Mouse (Mus musculus) lung, embryonic 15.5 days (tissue): ENCODE measurements around the gene Galt. TPM values are rescaled to one million over a fixed set of nuclear protein-coding genes. Genes with fewer than 3 reads are reported as not detected.

Experiments
- ATAC-seq: fragments of 200-750 bp; cut with Nextera tagmentation; 2 replicates; pipeline ENCODE4 v1.8.0; 2017; ENCODE audit warnings: moderate number of reproducible peaks, borderline replicate concordance; ENCODE audit not compliant: low FRiP score, low TSS enrichment; ENCODE audit errors: extremely low read depth
- H3K27ac ChIP-seq: fragments of 300-500 bp; sonication (generic); 2 replicates; pipeline ENCODE4 v1.5.1; 2015; ENCODE audit warnings: moderate library complexity, mild to moderate bottlenecking, inconsistent platforms
- H3K27me3 ChIP-seq: fragments of 300-500 bp; sonication (generic); 2 replicates; pipeline ENCODE4 v1.6.1; 2015; ENCODE audit warnings: inconsistent platforms
- H3K36me3 ChIP-seq: fragments of 300-500 bp; sonication (generic); 2 replicates; pipeline ENCODE4 v1.6.1; 2015; ENCODE audit warnings: inconsistent platforms
- H3K4me1 ChIP-seq: fragments of 300-500 bp; sonication (generic); 2 replicates; pipeline ENCODE4 v1.6.1; 2015; ENCODE audit warnings: inconsistent platforms
- H3K4me2 ChIP-seq: fragments of 300-500 bp; sonication (generic); 2 replicates; pipeline ENCODE4 v1.6.1; 2015; ENCODE audit warnings: inconsistent platforms, mild to moderate bottlenecking, moderate library complexity
- H3K4me3 ChIP-seq: fragments of 300-500 bp; sonication (generic); 2 replicates; pipeline ENCODE4 v1.5.1; 2015; ENCODE audit warnings: mild to moderate bottlenecking, inconsistent platforms
- H3K9ac ChIP-seq: fragments of 300-500 bp; sonication (generic); 2 replicates; pipeline ENCODE4 v1.6.1; 2015; ENCODE audit warnings: inconsistent platforms
- H3K9me3 ChIP-seq: fragments of 300-500 bp; sonication (generic); 2 replicates; pipeline ENCODE4 v1.6.1; 2016; ENCODE audit warnings: inconsistent platforms
- WGBS: fragments of 180-500 bp; shearing (Covaris S2); methylation state at CpG from one replicate; pipeline ENCODE4 v1.1.7; 2015; 5-methylcytosine and 5-hydroxymethylcytosine counted together
- polyA plus RNA-seq: library from polyadenylated mRNA; unstranded; fragments of >200 nt; fragmentation: Nextera tagmentation; extraction: Ambion mirVana; gene quantifications from 2 replicates; pipeline ENCODE4 v1.2.1, GENCODE M21; 2015

The Galt gene
- polyA plus RNA-seq, 1 experiment from 2014 or later = 29.2 TPM

- WGBS = 79% methylated on average over 5 of the region's 5 CpGs
- Histone ChIP-seq H3K27me3 (no peaks in the 10 kb centered on the region), H3K27ac (no peak overlapping the region), H3K9ac (no peak overlapping the region), H3K4me3 (no peak overlapping the region), H3K36me3 (peaks cover 29% of the 10 kb centered on the region), H3K4me2 (no peak overlapping the region), H3K4me1 (peaks cover 23% of the 10 kb centered on the region), H3K9me3 (no peaks in the 10 kb centered on the region)
- ATAC-seq = no peak
These were observed 39.4 kb upstream of the Galt start for GRCm38 (mm10) chr4:41715596-41715995.

- no peak overlapping the region for H3K9ac ChIP-seq
- peaks cover 22% of the 10 kb centered on the region for H3K4me1 ChIP-seq
- H3K4me2 ChIP-seq = no peak overlapping the region
- H3K27ac ChIP-seq = no peak overlapping the region
- no peak for ATAC-seq
- H3K4me3 ChIP-seq = no peak overlapping the region
- WGBS = 64% methylated on average over 6 of the region's 6 CpGs
- H3K36me3 ChIP-seq = peaks cover 29% of the 10 kb centered on the region
- no peaks in the 10 kb centered on the region for H3K9me3 ChIP-seq
- H3K27me3 ChIP-seq = no peaks in the 10 kb centered on the region
These were observed 38.2 kb upstream of the Galt start for GRCm38 (mm10) chr4:41716834-41717233.

- under 1% methylated on average over 27 of the region's 27 CpGs for WGBS
- peak within 1 kb of the TSS; percentile 76 for H3K9ac ChIP-seq
- peak within 1 kb of the TSS; percentile 77 for H3K4me2 ChIP-seq
- H3K4me1 ChIP-seq = peaks cover 23% of the 10 kb centered on the region
- ATAC-seq = peak; percentile 95
- peak within 1 kb of the TSS; percentile 70 for H3K4me3 ChIP-seq
- H3K36me3 ChIP-seq = peaks cover 17% of the 10 kb centered on the region
- no peaks in the 10 kb centered on the region for H3K9me3 ChIP-seq
- H3K27ac ChIP-seq = no peak within 1 kb of the TSS
- H3K27me3 ChIP-seq = peaks cover 44% of the 10 kb centered on the region
These were observed 32.1 kb upstream of the Galt start, which contains the start of gene Dctn3 for GRCm38 (mm10) chr4:41722918-41723351. Dctn3 (minus strand) TSS chr4:41723170.

GRCm38 (mm10) chr4:41726826-41727621 is 28.0 kb upstream of the Galt start:
- no peaks in the 10 kb centered on the region for H3K9me3 ChIP-seq
- WGBS = 17% methylated on average over 20 of the region's 20 CpGs
- ATAC-seq = no peak

GRCm38 (mm10) chr4:41731052-41731765 is 23.8 kb upstream of the Galt start, which contains the start of gene Arid3c:
Arid3c (minus strand) TSS chr4:41731142.
- WGBS = under 1% methylated on average over 49 of the region's 50 CpGs
- ATAC-seq = peak; percentile 57
- H3K27me3 ChIP-seq = peaks cover 74% of the 10 kb centered on the region

More at GRCm38 (mm10) chr4:41726826-41727621, 28.0 kb upstream of the Galt start:
- Histone ChIP-seq H3K4me1 (peaks cover 25% of the 10 kb centered on the region), H3K9ac (no peak overlapping the region), H3K4me3 (no peak overlapping the region), H3K27me3 (peaks cover 81% of the 10 kb centered on the region), H3K36me3 (no peaks in the 10 kb centered on the region), H3K4me2 (no peak overlapping the region), H3K27ac (no peak overlapping the region)

GRCm38 (mm10) chr4:41737602-41738255 is 17.3 kb upstream of the Galt start:
- no peak overlapping the region for H3K27ac ChIP-seq
- H3K9ac ChIP-seq = no peak overlapping the region
- H3K36me3 ChIP-seq = 0 out of 2 replicates have a peak, but pooled peaks cover 10% of the 10 kb centered on the region
- peaks cover 15% of the 10 kb centered on the region for H3K27me3 ChIP-seq
- no peaks in the 10 kb centered on the region for H3K9me3 ChIP-seq
- ATAC-seq = no peak
- no peak overlapping the region for H3K4me3 ChIP-seq
- no peak overlapping the region for H3K4me2 ChIP-seq
- H3K4me1 ChIP-seq = peaks cover 17% of the 10 kb centered on the region
- 34% methylated on average over 8 of the region's 8 CpGs for WGBS

More at GRCm38 (mm10) chr4:41731052-41731765, 23.8 kb upstream of the Galt start, which contains the start of gene Arid3c:
- peak within 1 kb of the TSS; percentile 66 for H3K4me2 ChIP-seq
- no peaks in the 10 kb centered on the region for H3K9me3 ChIP-seq
- peaks cover 9% of the 10 kb centered on the region for H3K4me1 ChIP-seq
- H3K36me3 ChIP-seq = no peaks in the 10 kb centered on the region
- H3K4me3 ChIP-seq = peak within 1 kb of the TSS; percentile 28
- 0 out of 2 replicates have a peak within 1 kb of the TSS, but pooled peaks have one; percentile 7 for H3K9ac ChIP-seq
- H3K27ac ChIP-seq = no peak within 1 kb of the TSS

- Histone ChIP-seq H3K9me3 (no peaks in the 10 kb centered on the region), H3K4me2 (no peak overlapping the region), H3K27ac (no peak overlapping the region), H3K27me3 (peaks cover 10% of the 10 kb centered on the region; the same call in 1 of the 2 replicates), H3K4me3 (no peak overlapping the region), H3K9ac (no peak overlapping the region), H3K4me1 (peaks cover 17% of the 10 kb centered on the region), H3K36me3 (0 out of 2 replicates have a peak, but pooled peaks cover 10% of the 10 kb centered on the region)
- WGBS = 55% methylated on average over 1 of the region's 1 CpGs
- no peak for ATAC-seq
These were observed 16.8 kb upstream of the Galt start for GRCm38 (mm10) chr4:41738256-41738603.

- H3K9ac ChIP-seq = no peak overlapping the region
- 0 out of 2 replicates have a peak, but pooled peaks cover 10% of the 10 kb centered on the region for H3K36me3 ChIP-seq
- WGBS = 93% methylated on average over 13 of the region's 13 CpGs
- H3K9me3 ChIP-seq = no peaks in the 10 kb centered on the region
- H3K27me3 ChIP-seq = 0 out of 2 replicates have a peak, but pooled peaks cover under 1% of the 10 kb centered on the region
- H3K4me1 ChIP-seq = peaks cover 17% of the 10 kb centered on the region
- H3K4me3 ChIP-seq = no peak overlapping the region
- H3K4me2 ChIP-seq = peak overlapping the region; percentile 90; the same call in 1 of the 2 replicates
- H3K27ac ChIP-seq = no peak overlapping the region
- no peak for ATAC-seq
These were observed 15.8 kb upstream of the Galt start for GRCm38 (mm10) chr4:41739260-41739659.

- under 1% methylated on average over 48 of the region's 48 CpGs for WGBS
- ATAC-seq = peak; percentile 80
- Histone ChIP-seq H3K27ac (peak overlapping the region; percentile 80), H3K27me3 (no peaks in the 10 kb centered on the region), H3K4me3 (peak overlapping the region; percentile 61), H3K4me2 (peak overlapping the region; percentile 90), H3K9ac (peak overlapping the region; percentile 49), H3K9me3 (no peaks in the 10 kb centered on the region), H3K36me3 (0 out of 2 replicates have a peak, but pooled peaks cover 10% of the 10 kb centered on the region), H3K4me1 (peaks cover 17% of the 10 kb centered on the region)
These were observed 14.5 kb upstream of the Galt start for GRCm38 (mm10) chr4:41740380-41741157.

- no peaks in the 10 kb centered on the region for H3K27me3 ChIP-seq
- peak overlapping the region; percentile 90 for H3K4me2 ChIP-seq
- no peaks in the 10 kb centered on the region for H3K9me3 ChIP-seq
- peaks cover 17% of the 10 kb centered on the region for H3K4me1 ChIP-seq
- 0% methylated on average over 27 of the region's 27 CpGs for WGBS
- peak; percentile 96 for ATAC-seq
- peak overlapping the region; percentile 80 for H3K27ac ChIP-seq
- peak overlapping the region; percentile 61 for H3K4me3 ChIP-seq
- 0 out of 2 replicates have a peak, but pooled peaks cover 10% of the 10 kb centered on the region for H3K36me3 ChIP-seq
- peak overlapping the region; percentile 49 for H3K9ac ChIP-seq
These were observed 13.9 kb upstream of the Galt start for GRCm38 (mm10) chr4:41741158-41741560.

GRCm38 (mm10) chr4:41744131-41744530 is 10.9 kb upstream of the Galt start:
- no peak for ATAC-seq
- Histone ChIP-seq H3K4me2 (no peak overlapping the region), H3K9me3 (no peaks in the 10 kb centered on the region), H3K36me3 (0 out of 2 replicates have a peak, but pooled peaks cover 2% of the 10 kb centered on the region), H3K9ac (no peak overlapping the region), H3K4me1 (peaks cover 17% of the 10 kb centered on the region), H3K27me3 (no peaks in the 10 kb centered on the region), H3K27ac (no peak overlapping the region), H3K4me3 (no peak overlapping the region)
- WGBS = 58% methylated on average over 2 of the region's 2 CpGs
